Mouse (Mus musculus): Measurements from ENCODE around the gene Rgs8.

DNA sequence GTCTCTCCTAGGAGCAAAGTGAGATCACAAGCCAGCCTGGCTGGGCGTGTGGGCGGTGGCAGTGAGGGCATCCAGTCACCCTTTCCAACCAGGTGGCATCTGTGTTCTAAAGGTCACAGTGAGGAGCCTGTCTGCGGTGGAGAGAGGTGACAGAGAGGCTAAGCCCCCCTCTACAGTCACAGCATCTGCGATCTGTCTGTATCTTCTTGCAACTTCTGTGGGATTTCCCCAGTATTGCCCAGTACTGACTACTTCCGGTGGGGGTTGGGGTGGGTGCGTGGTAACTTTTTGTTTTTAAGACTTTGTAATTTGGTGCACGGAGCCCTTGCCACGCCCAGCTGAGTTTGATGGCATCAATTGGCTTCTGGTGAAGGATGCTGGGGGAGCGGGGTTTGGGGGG, 70.6 kb downstream of the Rgs8 start:
- no peak for TF ChIP-seq CTCF (IDR thresholded peaks at IDR 0.05; ENCODE audit: low read depth)
- no peak for TF ChIP-seq EP300 (IDR thresholded peaks at IDR 0.05; ENCODE audit: low read depth)

Data from liver, embryonic 14.5 days (tissue).